Mouse (Mus musculus) gastrocnemius, adult 18-20 months (tissue): ENCODE results near the gene Atp6v0c. TPM values are rescaled to one million over a fixed set of nuclear protein-coding genes. Genes with fewer than 3 reads are reported as not detected.
A peak's percentile ranks its signal among the peaks of the same experiment; 100 is the strongest.
"Not testable (repeated sequence)": the region's sequence is repeated elsewhere in the genome, so short reads cannot be mapped to it uniquely, and the experiment has no call there.

Source experiments
- DNase-seq: peaks from one replicate; pipeline ENCODE4 v3.0.0; 2021; ENCODE audit warnings: low spot score
- total RNA-seq, 2 experiments: library from RNA; stranded (reverse); gene quantifications; 2 replicates each; pipeline ENCODE4 v1.2.3; 2021

The Atp6v0c gene
- total RNA-seq, 2 experiments from 2014 or later = 151 to 164 TPM

DNA sequence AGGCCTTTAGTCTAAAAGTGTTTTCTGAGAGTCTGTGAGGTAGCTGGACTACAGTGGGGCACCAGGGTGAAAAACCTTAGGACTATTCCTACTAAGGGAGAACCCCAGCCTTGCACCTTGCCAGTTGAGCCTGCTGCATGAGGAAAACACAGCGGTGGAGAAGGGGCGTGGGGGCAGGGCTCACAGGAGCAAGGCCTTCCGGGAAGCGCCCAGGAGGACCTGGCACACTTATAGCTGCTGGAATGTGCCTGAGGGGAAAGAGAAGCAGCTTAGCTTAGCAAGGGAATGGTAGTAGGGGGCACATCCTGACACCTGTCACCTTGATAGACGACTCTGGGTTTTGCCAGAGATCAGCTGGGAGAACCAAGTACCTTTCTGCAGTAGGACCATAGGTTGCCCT, 8.0 kb downstream of the Atp6v0c start:
- DNase-seq = no peak

GRCm38 (mm10) chr17:24157526-24157925, 12.0 kb downstream of the Atp6v0c start:
- no peak for DNase-seq

- no peak for DNase-seq
These were observed 12.4 kb downstream of the Atp6v0c start for GRCm38 (mm10) chr17:24157121-24157520.

DNA sequence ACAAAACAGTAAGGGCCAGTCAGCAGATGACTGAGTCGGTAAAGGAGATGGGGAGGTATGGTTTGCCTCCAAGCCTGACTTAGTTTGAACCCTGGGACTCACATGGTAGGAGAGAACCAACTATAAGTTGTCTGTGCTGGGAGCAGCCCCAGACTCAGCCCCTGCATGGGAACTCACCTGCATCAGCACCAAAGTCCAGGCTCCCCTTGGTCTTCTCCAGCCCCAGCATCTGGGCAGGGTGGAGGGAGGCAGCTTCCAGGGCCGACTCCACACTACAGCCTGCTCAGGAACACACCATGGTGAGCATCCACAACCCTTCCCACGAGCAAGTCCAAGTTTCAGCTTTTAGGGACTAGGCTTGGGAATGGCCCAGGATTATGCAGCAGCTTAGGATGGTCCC, 13.1 kb downstream of the Atp6v0c start:
- no peak for DNase-seq

- DNase-seq = no peak
These were observed 13.8 kb downstream of the Atp6v0c start for GRCm38 (mm10) chr17:24155742-24156141.

DNA sequence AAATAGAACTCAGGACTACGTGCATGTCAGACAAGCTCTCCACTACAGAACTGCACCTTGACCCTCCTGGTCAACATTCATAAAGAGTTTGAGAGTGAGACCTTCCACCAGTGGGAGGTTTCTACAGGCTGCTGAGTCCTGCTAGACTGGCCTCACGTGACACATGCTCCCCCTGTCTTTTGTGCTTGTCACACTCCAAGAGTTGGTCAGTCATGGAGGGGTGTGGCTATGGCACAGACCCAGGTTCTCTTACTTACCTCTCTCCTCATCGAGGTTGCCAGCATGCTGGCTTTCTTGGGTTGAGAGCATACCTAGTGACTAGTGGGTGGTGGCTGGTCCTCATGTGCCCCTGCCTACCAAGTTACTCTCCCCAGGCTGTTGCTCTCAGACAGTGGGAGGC, 15.0 kb downstream of the Atp6v0c start:
- no peak for DNase-seq

DNA sequence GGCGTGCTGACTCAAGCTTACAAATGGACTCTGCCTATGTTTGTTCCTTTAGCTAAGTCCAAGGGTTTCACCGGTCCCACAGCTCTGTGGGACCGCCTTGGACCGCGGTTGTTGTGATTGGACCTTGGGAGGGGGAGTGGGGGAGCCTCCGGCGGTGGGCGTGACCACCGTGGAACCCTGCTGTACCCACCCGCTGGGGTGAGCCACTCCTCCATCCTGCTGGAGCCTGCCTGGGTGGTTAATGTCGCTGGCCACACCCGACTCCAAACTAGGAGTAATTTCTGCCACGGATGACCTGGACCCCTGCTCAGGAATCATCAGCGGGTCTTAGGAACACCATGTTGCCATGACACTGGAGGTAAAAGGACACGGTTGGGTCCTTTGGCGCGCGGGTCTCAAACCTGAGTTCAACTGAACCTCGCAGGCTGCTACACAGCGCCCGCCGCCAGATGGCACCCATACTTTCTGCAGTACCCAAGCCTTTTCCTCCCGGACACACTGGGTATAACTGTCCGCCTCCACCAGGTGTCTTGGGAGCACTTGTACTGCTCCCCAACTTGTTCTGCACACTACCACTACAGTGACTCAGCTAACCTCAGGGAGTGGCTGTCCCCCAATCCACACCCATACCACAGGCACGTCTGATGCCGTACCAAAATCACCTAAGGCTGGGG, 17.5 kb downstream of the Atp6v0c start:
- peak; percentile 79 for DNase-seq

- DNase-seq = no peak
These were observed 18.1 kb downstream of the Atp6v0c start for GRCm38 (mm10) chr17:24151382-24151781.

- DNase-seq = no peak
These were observed 18.7 kb downstream of the Atp6v0c start, which contains the start of gene Pdpk1 for GRCm38 (mm10) chr17:24150824-24151223. Gene Pdpk1, minus strand, starts transcription at chr17:24150924.

DNA sequence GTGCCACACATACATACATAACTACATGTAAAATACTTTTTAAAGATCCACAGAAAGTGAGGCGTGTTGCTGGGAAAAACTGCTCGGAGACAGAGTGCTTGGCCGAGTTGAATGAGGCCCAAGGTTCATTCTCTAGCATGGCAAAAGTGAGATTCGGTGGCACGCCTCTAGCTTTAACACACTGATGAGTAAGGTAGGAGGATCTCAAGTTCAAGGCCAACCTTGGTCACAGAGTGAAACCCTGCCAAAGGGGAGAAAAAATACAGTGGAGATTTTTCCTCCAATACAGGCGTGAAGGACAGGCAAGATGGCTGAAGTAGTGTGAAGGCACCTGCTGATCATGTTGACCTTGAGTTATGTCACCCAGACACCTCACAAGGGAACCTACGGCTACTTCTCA, 20.1 kb downstream of the Atp6v0c start:
- no peak for DNase-seq

DNA sequence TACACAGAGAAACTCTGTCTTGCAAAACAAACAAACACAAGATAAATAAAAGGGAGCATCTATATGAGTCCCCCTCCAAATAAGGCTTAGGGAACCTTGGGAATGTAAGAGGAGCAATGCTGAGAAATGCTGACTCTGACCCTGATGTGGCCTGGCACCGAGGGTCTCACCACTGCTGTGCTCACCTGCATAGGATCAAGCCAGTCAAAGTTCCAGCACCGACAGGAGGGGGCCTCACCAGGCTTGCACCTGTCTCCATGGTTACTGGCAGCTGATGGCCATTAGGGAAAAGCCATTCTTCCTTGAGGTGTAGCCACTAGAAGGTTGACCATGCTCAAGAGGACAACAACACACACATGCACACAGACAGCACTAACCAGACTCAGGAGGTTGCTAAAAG, 26.6 kb downstream of the Atp6v0c start:
- DNase-seq = no peak

- peak; percentile 97 for DNase-seq
These were observed 28.0 kb downstream of the Atp6v0c start for GRCm38 (mm10) chr17:24141425-24141920.

GRCm38 (mm10) chr17:24140845-24141424, 28.6 kb downstream of the Atp6v0c start:
- DNase-seq = peak; percentile 23

DNA sequence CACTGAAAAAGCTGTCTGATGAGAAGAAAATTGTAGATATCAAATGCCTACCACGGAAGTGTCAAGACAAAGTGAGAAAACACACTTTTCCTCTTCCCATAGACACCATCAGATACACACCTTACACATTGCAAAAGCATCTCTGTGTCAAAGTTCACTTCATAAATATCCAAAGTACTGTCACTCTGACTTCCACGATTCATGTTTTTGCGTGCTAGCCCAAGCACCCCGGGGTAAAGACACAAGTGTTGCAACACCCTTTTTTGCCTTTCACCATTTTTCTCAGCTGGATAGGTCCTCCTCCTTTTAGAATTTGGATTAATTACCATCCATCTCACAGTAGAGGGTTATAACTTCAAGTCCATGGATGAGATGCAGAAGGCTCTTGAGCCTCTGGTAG, 29.5 kb downstream of the Atp6v0c start:
- no peak for DNase-seq

- DNase-seq = no peak
These were observed 30.2 kb downstream of the Atp6v0c start for GRCm38 (mm10) chr17:24139256-24139655.

DNA sequence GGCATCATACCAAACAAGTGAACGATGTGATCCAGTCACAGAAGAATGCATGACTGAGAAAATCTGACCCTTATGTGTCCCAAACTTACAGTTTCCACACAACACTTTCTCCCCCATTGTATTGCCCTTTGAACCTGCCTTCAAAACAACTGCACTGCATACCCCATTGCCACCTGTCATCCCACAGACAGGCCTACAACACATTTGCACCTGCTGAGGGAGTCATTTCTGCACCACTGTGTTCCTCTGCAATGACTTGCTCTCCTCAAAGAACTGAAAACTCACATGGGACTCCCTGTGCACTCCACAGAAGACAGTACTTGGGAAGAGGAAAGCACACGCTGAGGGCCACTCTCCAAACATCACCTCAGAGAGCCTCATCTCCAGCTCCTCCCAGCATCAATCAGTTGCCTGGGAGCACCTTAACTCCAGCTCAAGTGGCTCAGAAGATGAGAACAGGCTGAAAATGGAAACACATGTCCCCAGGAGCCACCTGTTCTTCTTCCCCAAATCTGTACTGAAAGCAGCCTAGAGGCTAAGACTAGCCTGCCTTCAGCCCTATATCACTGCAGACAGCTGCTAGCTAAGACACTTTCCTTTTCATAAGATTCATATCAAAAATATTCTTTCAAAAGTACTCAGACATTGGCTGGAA, 32.1 kb downstream of the Atp6v0c start:
- no peak for DNase-seq

DNA sequence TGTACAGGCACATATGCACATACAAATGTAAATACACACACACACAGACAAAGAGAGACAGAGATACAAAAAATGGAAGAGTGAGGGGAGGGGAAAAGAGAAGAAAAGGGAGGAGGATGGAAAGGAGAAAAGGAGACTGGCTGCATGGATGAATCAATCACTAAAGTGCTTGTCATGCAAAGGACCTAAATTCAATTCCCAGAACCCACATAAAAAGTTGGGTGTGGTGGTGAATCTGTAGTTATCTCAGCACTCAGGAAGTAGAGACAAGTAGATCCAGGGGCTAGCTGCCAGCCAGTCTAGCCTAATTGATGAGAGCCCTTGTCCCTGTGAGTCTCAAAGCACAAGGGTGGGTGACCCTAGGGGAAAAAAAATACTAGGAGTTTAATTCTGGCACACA, 35.4 kb downstream of the Atp6v0c start:
- DNase-seq = peak; percentile 18

GRCm38 (mm10) chr17:24132919-24133318, 36.6 kb downstream of the Atp6v0c start:
- DNase-seq = not testable (repeated sequence)

DNA sequence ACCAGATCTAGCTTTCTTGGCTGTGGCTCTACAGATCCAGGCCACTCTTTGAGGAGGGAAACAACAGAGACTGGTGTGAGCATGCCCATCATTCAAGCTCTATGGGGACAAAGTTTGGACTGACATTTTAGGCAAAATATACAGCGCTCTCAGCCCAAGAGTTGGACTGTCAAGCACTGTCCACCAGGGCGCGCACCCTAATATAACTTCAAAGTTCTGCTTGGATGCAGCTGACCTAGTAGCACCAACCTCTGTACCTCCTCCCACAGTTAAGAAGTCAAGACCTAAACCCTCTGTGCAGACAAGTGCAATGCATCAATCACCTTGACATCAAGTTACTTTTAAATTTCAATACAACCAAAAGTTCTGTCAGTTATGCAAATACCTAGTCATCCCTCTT, 37.9 kb downstream of the Atp6v0c start:
- DNase-seq = no peak

- DNase-seq = not testable (repeated sequence)
These were observed 40.3 kb downstream of the Atp6v0c start for GRCm38 (mm10) chr17:24129246-24129645.

DNA sequence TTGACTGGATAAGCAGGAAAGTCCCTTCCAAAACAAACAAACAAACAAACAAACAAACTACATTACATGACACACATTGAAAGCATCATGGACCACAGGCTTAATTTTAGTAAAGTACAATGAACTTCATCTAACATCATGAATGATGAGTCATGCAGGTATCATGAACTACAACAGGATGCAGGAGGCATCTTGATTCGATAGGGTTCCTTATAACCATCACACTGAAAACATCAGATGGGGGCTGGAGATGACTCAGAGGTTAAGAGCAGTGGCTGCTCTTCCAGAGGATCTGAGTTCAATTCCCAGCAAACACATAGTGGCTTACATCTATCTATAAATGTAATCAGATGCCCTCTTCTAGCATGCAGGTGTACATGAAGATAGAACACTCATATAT, 41.9 kb downstream of the Atp6v0c start:
- no peak for DNase-seq

DNA sequence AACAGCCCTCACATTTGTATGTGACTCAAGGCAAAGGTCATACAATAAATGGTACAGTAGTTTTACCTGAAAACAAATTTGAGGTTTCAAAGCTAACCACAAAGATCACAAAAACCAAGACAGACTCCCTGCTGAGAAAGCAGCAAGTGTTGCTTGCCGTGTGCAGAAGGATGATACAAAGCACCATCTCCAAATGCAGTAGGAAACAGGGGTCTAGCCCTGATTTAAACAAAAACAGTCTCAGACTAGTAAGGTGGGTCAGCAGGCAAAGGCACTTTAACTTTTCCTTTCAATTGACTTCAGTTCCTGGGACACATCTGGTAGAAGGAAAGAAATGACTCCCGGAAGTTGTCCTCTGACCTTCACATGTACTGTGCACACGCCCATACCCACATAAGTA, 42.7 kb downstream of the Atp6v0c start:
- DNase-seq = no peak

DNA sequence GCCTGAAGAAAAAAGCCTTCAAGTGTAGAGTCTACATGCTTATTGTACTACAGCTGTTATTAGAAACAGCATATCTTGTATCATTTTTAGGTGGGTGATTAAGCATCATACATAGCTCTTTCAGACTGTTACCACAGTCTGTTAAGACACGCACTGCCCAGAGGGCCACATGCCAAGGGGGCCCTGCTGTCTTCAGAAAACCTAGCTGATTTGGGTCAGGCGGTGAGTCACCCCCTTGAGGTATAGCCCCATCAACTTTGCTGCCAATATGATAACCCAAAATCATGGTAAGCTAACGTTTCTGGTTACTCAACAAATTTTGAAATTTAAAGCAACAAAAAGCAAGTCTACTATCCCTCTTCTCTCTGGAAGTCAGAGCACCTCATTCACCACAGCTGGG, 50.1 kb downstream of the Atp6v0c start:
- DNase-seq = no peak
